16 mouse cellular contexts compared by ENCODE assay signal in genomic region chr15:84702391-84703345, GRCm38 (mm10). TPM values are rescaled to one million over a fixed set of nuclear protein-coding genes. Genes with fewer than 3 reads are reported as not detected.
DNase-seq lines count a peak whose midpoint lies in the region; ATAC-seq lines count a peak whose summit lies in the region.
"Had no signal": no experiment of that assay in that cellular context is flagged by ENCODE, and none has a peak within 500 bp of the region (broad histone marks: within the 10 kb centered on the region; RNA-seq: fewer than 3 reads in every experiment).

No protein-coding gene starts in this region.

- H3K9me3 ChIP-seq in midbrain, embryonic 11.5 days (ENCODE audit: control insufficient read depth, low read length), result no peaks in the 10 kb centered on the region
- no peaks in the 10 kb centered on the region for H3K9me3 ChIP-seq in midbrain, embryonic 15.5 days
- H3K9me3 ChIP-seq in intestine, embryonic 15.5 days, result no peaks in the 10 kb centered on the region
- H3K9me3 ChIP-seq: embryonic facial prominence, embryonic 15.5 days; forebrain, embryonic 10.5 days; hindbrain, embryonic 12.5 days; lung, embryonic 15.5 days; neural tube, embryonic 15.5 days had no signal

- H3K4me2 ChIP-seq in midbrain, embryonic 11.5 days, result no peak overlapping the region
- no peak overlapping the region for H3K4me2 ChIP-seq in midbrain, embryonic 15.5 days
- no peak overlapping the region for H3K4me2 ChIP-seq in intestine, embryonic 15.5 days (replicated peaks)
- H3K4me2 ChIP-seq: embryonic facial prominence, embryonic 15.5 days; hindbrain, embryonic 12.5 days; lung, embryonic 15.5 days; neural tube, embryonic 15.5 days had no signal

- H3K4me3 ChIP-seq in midbrain, embryonic 11.5 days (ENCODE audit: low read depth, low read length), result no peak overlapping the region
- no peak overlapping the region for H3K4me3 ChIP-seq in midbrain, embryonic 15.5 days
- H3K4me3 ChIP-seq in intestine, embryonic 15.5 days (replicated peaks), result no peak overlapping the region
- H3K4me3 ChIP-seq: embryonic facial prominence, embryonic 15.5 days; forebrain, embryonic 10.5 days; hindbrain, embryonic 12.5 days; lung, embryonic 15.5 days; neural tube, embryonic 15.5 days had no signal

- H3K27ac ChIP-seq in midbrain, embryonic 11.5 days (ENCODE audit: low read depth, low read length), result no peak overlapping the region
- H3K27ac ChIP-seq in midbrain, embryonic 15.5 days, result no peak overlapping the region
- no peak overlapping the region for H3K27ac ChIP-seq in intestine, embryonic 15.5 days
- H3K27ac ChIP-seq: embryonic facial prominence, embryonic 15.5 days; forebrain, embryonic 10.5 days; hindbrain, embryonic 12.5 days; lung, embryonic 15.5 days; neural tube, embryonic 15.5 days had no signal

- no peaks in the 10 kb centered on the region for H3K27me3 ChIP-seq in midbrain, embryonic 11.5 days (ENCODE audit: control insufficient read depth, insufficient read depth, low read length)
- no peaks in the 10 kb centered on the region for H3K27me3 ChIP-seq in midbrain, embryonic 15.5 days (replicated peaks)
- no peaks in the 10 kb centered on the region for H3K27me3 ChIP-seq in intestine, embryonic 15.5 days (replicated peaks)
- H3K27me3 ChIP-seq: embryonic facial prominence, embryonic 15.5 days; hindbrain, embryonic 12.5 days; lung, embryonic 15.5 days; neural tube, embryonic 15.5 days had no signal

- WGBS in midbrain, embryonic 11.5 days, result 88% methylated on average over 29 of the region's 29 CpGs
- WGBS in midbrain, embryonic 15.5 days, result 88% methylated on average over 29 of the region's 29 CpGs
- 88% methylated on average over 29 of the region's 29 CpGs for WGBS in intestine, embryonic 15.5 days

- H3K36me3 ChIP-seq in midbrain, embryonic 11.5 days (ENCODE audit: control insufficient read depth, insufficient read depth, low read length), result no peaks in the 10 kb centered on the region
- H3K36me3 ChIP-seq in midbrain, embryonic 15.5 days (replicated peaks), result no peaks in the 10 kb centered on the region
- H3K36me3 ChIP-seq in intestine, embryonic 15.5 days, result peaks cover 31% of the 10 kb centered on the region
- H3K36me3 ChIP-seq: hindbrain, embryonic 12.5 days had no signal

- intact Hi-C loops in heart, postnatal 10 days (cut with DNase I), result no loop called here

- peak; percentile 96 for DNase-seq in heart, adult 11 months
- no peak for DNase-seq in heart, postnatal 10 days
- DNase-seq in kidney, adult 9 months, result peak; percentile 63
- no peak for DNase-seq in kidney, postnatal 14 days
- DNase-seq in midbrain, embryonic 11.5 days (ENCODE audit: low spot score, missing footprints), result peak; percentile 2
- DNase-seq in kidney, postnatal 36 days, result peak; percentile 46 to 71
- DNase-seq: adrenal gland, adult 8-10 months had no signal

- no peak for ATAC-seq in midbrain, embryonic 11.5 days (ENCODE audit: low FRiP score)
- ATAC-seq in midbrain, embryonic 15.5 days (replicated peaks), result no peak
- ATAC-seq in intestine, embryonic 15.5 days, result no peak
- ATAC-seq: inflammation-experienced regulatory T-cells, adult 6 months had no signal

- H3K9ac ChIP-seq in midbrain, embryonic 11.5 days (ENCODE audit: low read length), result no peak overlapping the region
- H3K9ac ChIP-seq in midbrain, embryonic 15.5 days, result no peak overlapping the region
- no peak overlapping the region for H3K9ac ChIP-seq in intestine, embryonic 15.5 days
- H3K9ac ChIP-seq: embryonic facial prominence, embryonic 15.5 days; hindbrain, embryonic 12.5 days; lung, embryonic 15.5 days; neural tube, embryonic 15.5 days had no signal

- H3K4me1 ChIP-seq in midbrain, embryonic 11.5 days (ENCODE audit: control insufficient read depth, insufficient read depth, low read length), result no peaks in the 10 kb centered on the region
- H3K4me1 ChIP-seq in midbrain, embryonic 15.5 days, result no peaks in the 10 kb centered on the region; the same call in 1 of the 2 replicates
- H3K4me1 ChIP-seq in intestine, embryonic 15.5 days (replicated peaks), result peaks cover 11% of the 10 kb centered on the region
- H3K4me1 ChIP-seq: hindbrain, embryonic 12.5 days; lung, embryonic 15.5 days had no signal

RNA-seq across cellular contexts. Expression of gene Arhgap8, which starts 17.2 kb away (rescaled TPM):
- total RNA-seq in heart, postnatal 10 days (2021), result 1 to 10 TPM; 1.6 to 2.0 TPM
- polyA plus RNA-seq in midbrain, embryonic 11.5 days (2014; fragmentation: Nextera tagmentation; extraction: Ambion mirVana), result 1.1 and 1.7 TPM in 2 replicates
- 0.59 and 0.73 TPM in 2 replicates for polyA plus RNA-seq in midbrain, embryonic 15.5 days (2015; fragmentation: Nextera tagmentation; extraction: Ambion mirVana)
- polyA plus RNA-seq in intestine, embryonic 15.5 days (2015; fragmentation: Nextera tagmentation; extraction: Ambion mirVana), result 12.5 and 14.1 TPM in 2 replicates
- total RNA-seq: liver, adult 2 months had no signal

RNA-seq across cellular contexts. Expression of gene Prr5, which starts 33.2 kb away (rescaled TPM):
- 10 to 100 TPM in 1 of 2 experiments, 1 to 10 TPM in 1; 7.0 to 11.9 TPM for total RNA-seq in heart, postnatal 10 days (2021)
- 7.3 and 10.9 TPM in 2 replicates for polyA plus RNA-seq in midbrain, embryonic 11.5 days (2014; fragmentation: Nextera tagmentation; extraction: Ambion mirVana)
- polyA plus RNA-seq in midbrain, embryonic 15.5 days (2015; fragmentation: Nextera tagmentation; extraction: Ambion mirVana), result 27.5 and 27.7 TPM in 2 replicates
- polyA plus RNA-seq in intestine, embryonic 15.5 days (2015; fragmentation: Nextera tagmentation; extraction: Ambion mirVana), result 65.4 and 71.3 TPM in 2 replicates

Comparison
In these comparisons a context has a peak if more than half of its experiments do, and no peak if none do; other contexts are left out.
1. DNase-seq: peak in heart, adult 11 months (single experiment), kidney, adult 9 months (single experiment), midbrain, embryonic 11.5 days (single experiment) and kidney, postnatal 36 days (2 of 2); none in heart, postnatal 10 days (0 of 2) and kidney, postnatal 14 days (single experiment).